Mouse (Mus musculus) MEL (cell line): ENCODE data around the gene Cmss1. TPM values are rescaled to one million over a fixed set of nuclear protein-coding genes. Genes with fewer than 3 reads are reported as not detected.
A peak's percentile ranks its signal among the peaks of the same experiment; 100 is the strongest.

Experiments
- DNase-seq: peaks from one replicate; pipeline ENCODE4 v3.0.0; 2011; ENCODE audit warnings: low read depth, low spot score
- H3K27ac ChIP-seq: 2 replicates; pipeline ENCODE4 v1.5.1; 2012; ENCODE audit warnings: low read depth, mild to moderate bottlenecking, control low read depth, low read length, moderate library complexity; ENCODE audit not compliant: control insufficient read depth
- H3K27me3 ChIP-seq, 2 experiments: fragments of 150-350 bp in 1 of 2; sonication (generic) in 1 of 2; 2 replicates each; pipeline ENCODE4 v1.6.1; 2012; ENCODE audit warnings: low read length in 2 of 2, mild to moderate bottlenecking in 2 of 2, improper control_type of control experiment in 1 of 2, moderate library complexity in 1 of 2; ENCODE audit not compliant: insufficient read depth in 2 of 2, control insufficient read depth in 1 of 2
- H3K36me3 ChIP-seq, 2 experiments: 2 replicates each; pipeline ENCODE4 v1.6.1; 2012 to 2014; ENCODE audit warnings: low read length in 2 of 2, improper control_type of control experiment in 1 of 2, inconsistent platforms in 1 of 2, mild to moderate bottlenecking in 1 of 2; ENCODE audit not compliant: insufficient read depth in 2 of 2, control insufficient read depth in 1 of 2
- H3K4me1 ChIP-seq, 2 experiments: fragments of 150-350 bp in 1 of 2; sonication (generic) in 1 of 2; 2 replicates each; pipeline ENCODE4 v1.6.1; 2012; ENCODE audit warnings: low read length in 2 of 2, improper control_type of control experiment in 1 of 2, mild to moderate bottlenecking in 1 of 2; ENCODE audit not compliant: insufficient read depth in 2 of 2, control insufficient read depth in 1 of 2
- H3K4me3 ChIP-seq, 2 experiments: fragments of 150-350 bp in 1 of 2; sonication (generic) in 1 of 2; 2 replicates each; pipeline ENCODE4 v1.5.1; 2012; ENCODE audit warnings: low read depth in 2 of 2, low read length in 2 of 2, mild to moderate bottlenecking in 2 of 2, moderate library complexity in 2 of 2, control low read depth in 1 of 2, improper control_type of control experiment in 1 of 2; ENCODE audit not compliant: control insufficient read depth in 1 of 2, insufficient read depth in 1 of 2
- H3K79me2 ChIP-seq: 2 replicates; pipeline ENCODE4 v1.6.1; 2012; ENCODE audit warnings: mild to moderate bottlenecking, low read length, moderate library complexity; ENCODE audit not compliant: control insufficient read depth, poor library complexity, insufficient read depth
- H3K9ac ChIP-seq: 2 replicates; pipeline ENCODE4 v1.6.1; 2012; ENCODE audit warnings: low read depth, mild to moderate bottlenecking, control low read depth, low read length, moderate library complexity; ENCODE audit not compliant: control insufficient read depth, poor library complexity, severe bottlenecking
- H3K9me3 ChIP-seq: fragments of 150-350 bp; sonication (generic); replicated peaks from 2 replicates; pipeline ENCODE4 v1.6.1; 2012; ENCODE audit warnings: mild to moderate bottlenecking, low read length, improper control_type of control experiment, moderate library complexity; ENCODE audit not compliant: insufficient read depth
- BHLHE40 ChIP-seq: IDR thresholded peaks from 2 replicates; pipeline ENCODE4 v1.6.1; 2012; ENCODE audit warnings: low read depth, mild to moderate bottlenecking, inconsistent platforms, low read length, improper control_type of control experiment, borderline replicate concordance
- CHD1 ChIP-seq: IDR thresholded peaks from 2 replicates; pipeline ENCODE4 v1.6.1; 2012; ENCODE audit warnings: low read depth, mild to moderate bottlenecking, inconsistent platforms, low read length, improper control_type of control experiment
- E2F4 ChIP-seq: IDR thresholded peaks from 2 replicates; pipeline ENCODE4 v1.6.1; 2011; ENCODE audit warnings: low read depth, low read length, improper control_type of control experiment, borderline replicate concordance
- ETS1 ChIP-seq: IDR thresholded peaks from 2 replicates; pipeline ENCODE4 v1.6.1; 2012; ENCODE audit warnings: low read depth, mild to moderate bottlenecking, inconsistent platforms, low read length, improper control_type of control experiment, moderate library complexity
- GABPA ChIP-seq: IDR thresholded peaks from 2 replicates; pipeline ENCODE4 v1.6.1; 2012; ENCODE audit warnings: low read depth, mild to moderate bottlenecking, inconsistent platforms, low read length, improper control_type of control experiment, moderate library complexity
- JUND ChIP-seq: IDR thresholded peaks from 2 replicates; pipeline ENCODE4 v1.6.1; 2011; ENCODE audit warnings: low read depth, mild to moderate bottlenecking, improper control_type of control experiment, low read length
- KAT2A ChIP-seq: conservative IDR thresholded peaks from 2 replicates; pipeline ENCODE4 v1.6.1; 2012; ENCODE audit warnings: low read depth, low read length, improper control_type of control experiment, inconsistent platforms
- MAFK ChIP-seq: IDR thresholded peaks from 2 replicates; pipeline ENCODE4 v1.6.1; 2011; ENCODE audit warnings: low read depth, mild to moderate bottlenecking, low read length, improper control_type of control experiment, borderline replicate concordance
- MAX ChIP-seq: IDR thresholded peaks from 2 replicates; pipeline ENCODE4 v1.6.1; 2011; ENCODE audit warnings: low read length, improper control_type of control experiment
- MAZ ChIP-seq: IDR thresholded peaks from 2 replicates; pipeline ENCODE4 v1.6.1; 2012; ENCODE audit warnings: low read depth, mild to moderate bottlenecking, inconsistent platforms, low read length, improper control_type of control experiment
- MYB ChIP-seq: IDR thresholded peaks from 2 replicates; pipeline ENCODE4 v1.6.1; 2011; ENCODE audit warnings: mild to moderate bottlenecking, low read depth, low read length, improper control_type of control experiment
- MYC ChIP-seq: IDR thresholded peaks from 2 replicates; pipeline ENCODE4 v1.6.1; 2011; ENCODE audit warnings: low read depth, mild to moderate bottlenecking, low read length, improper control_type of control experiment, moderate library complexity
- NRF1 ChIP-seq: IDR thresholded peaks from 2 replicates; pipeline ENCODE4 v1.6.1; 2014; ENCODE audit warnings: low read depth, mild to moderate bottlenecking, inconsistent platforms, low read length, improper control_type of control experiment, moderate library complexity; ENCODE audit not compliant: poor library complexity, insufficient read depth, severe bottlenecking
- RAD21 ChIP-seq: IDR thresholded peaks from 2 replicates; pipeline ENCODE4 v1.6.1; 2011; ENCODE audit warnings: mild to moderate bottlenecking, low read depth, low read length, improper control_type of control experiment
- RCOR1 ChIP-seq: IDR thresholded peaks from 2 replicates; pipeline ENCODE4 v1.6.1; 2012; ENCODE audit warnings: low read depth, mild to moderate bottlenecking, inconsistent platforms, low read length, improper control_type of control experiment
- SIN3A ChIP-seq: IDR thresholded peaks from 2 replicates; pipeline ENCODE4 v1.6.1; 2012; ENCODE audit warnings: low read length, improper control_type of control experiment, inconsistent platforms
- SMC3 ChIP-seq: IDR thresholded peaks from 2 replicates; pipeline ENCODE4 v1.6.1; 2011; ENCODE audit warnings: low read depth, low read length, improper control_type of control experiment
- TAL1 ChIP-seq: IDR thresholded peaks from 2 replicates; pipeline ENCODE4 v1.6.1; 2012; ENCODE audit warnings: mild to moderate bottlenecking, inconsistent platforms, low read length, moderate library complexity, mixed read lengths
- TBP ChIP-seq: IDR thresholded peaks from 2 replicates; pipeline ENCODE4 v1.8.0; 2011; ENCODE audit warnings: low read depth, low read length, improper control_type of control experiment
- TCF12 ChIP-seq: IDR thresholded peaks from 2 replicates; pipeline ENCODE4 v1.6.1; 2014; ENCODE audit warnings: low read depth, mild to moderate bottlenecking, inconsistent platforms, low read length, improper control_type of control experiment, moderate library complexity
- UBTF ChIP-seq: IDR thresholded peaks from 2 replicates; pipeline ENCODE4 v1.6.1; 2012; ENCODE audit warnings: low read depth, mild to moderate bottlenecking, inconsistent platforms, low read length, improper control_type of control experiment, moderate library complexity, borderline replicate concordance; ENCODE audit not compliant: insufficient read depth
- USF2 ChIP-seq, 2 experiments: IDR thresholded peaks; 2 replicates each; pipeline ENCODE4 v1.6.1; 2011 to 2012; ENCODE audit warnings: improper control_type of control experiment in 2 of 2, low read length in 2 of 2, borderline replicate concordance in 1 of 2, inconsistent platforms in 1 of 2, low read depth in 1 of 2, mild to moderate bottlenecking in 1 of 2; ENCODE audit not compliant: insufficient read depth in 1 of 2
- ZC3H11A ChIP-seq: IDR thresholded peaks from 2 replicates; pipeline ENCODE4 v1.6.1; 2012; ENCODE audit warnings: low read depth, mild to moderate bottlenecking, inconsistent platforms, low read length, improper control_type of control experiment
- ZKSCAN1 ChIP-seq: IDR thresholded peaks from 2 replicates; pipeline ENCODE4 v1.6.1; 2012; ENCODE audit warnings: low read depth, mild to moderate bottlenecking, inconsistent platforms, low read length, improper control_type of control experiment, moderate library complexity
- polyA plus RNA-seq, 2 experiments: library from polyadenylated mRNA; stranded (reverse) in 1 of 2; unstranded in 1 of 2; fragments of >175 nt in 1 of 2; fragments of >200 nt in 1 of 2; gene quantifications; 2 replicates each; pipeline versions ENCODE4 v1.2.1 to v1.2.4; 2012; ENCODE audit warnings: low replicate concordance in 2 of 2, low read depth in 1 of 2; ENCODE audit not compliant: insufficient read length in 2 of 2, insufficient read depth in 1 of 2, missing spikeins in 1 of 2
- total RNA-seq: library from RNA; depleted of rRNA; stranded (reverse); fragments of 300-350 nt; gene quantifications from 2 replicates; pipeline ENCODE4 v1.2.3, GENCODE M21; 2012

Gene Cmss1
- total and polyA plus RNA-seq, 3 experiments, result 80.9 to 94.7 TPM; not detected in 1

DNA sequence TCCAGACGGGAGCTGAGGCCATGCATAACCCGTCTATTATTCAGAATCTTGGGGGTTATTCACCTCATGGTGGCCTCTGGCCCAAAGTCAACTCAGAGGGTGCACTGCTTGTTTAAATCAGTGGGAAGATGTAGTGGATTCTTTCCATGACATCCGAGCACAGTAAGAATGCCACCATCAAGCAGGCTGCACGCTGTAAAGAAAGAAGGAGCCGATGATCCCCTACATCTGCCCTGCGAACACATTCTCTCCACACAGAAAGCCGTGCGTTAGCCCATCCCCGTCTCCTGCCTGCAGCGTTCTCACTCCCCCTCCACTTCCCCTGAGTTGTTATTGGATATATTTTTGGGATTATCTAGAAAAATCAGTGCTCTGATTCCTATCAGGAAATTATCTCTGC lies 180.0 kb downstream of the Cmss1 start:
- no peak for TF ChIP-seq TAL1
- TF ChIP-seq MAX, result no peak
- TF ChIP-seq USF2 (IDR thresholded peaks at IDR 0.05; ENCODE audit: borderline replicate concordance in 1 of 2, insufficient read depth in 1 of 2, low read depth in 1 of 2, low read length in 2 of 2), result no peak
- no peak for TF ChIP-seq MAZ
- no peak for TF ChIP-seq GABPA
- TF ChIP-seq MYC, result no peak
- no peak for TF ChIP-seq E2F4
- TF ChIP-seq MAFK, result no peak
- TF ChIP-seq SMC3, result no peak
- TF ChIP-seq ZKSCAN1, result no peak
- TF ChIP-seq RCOR1, result no peak
- no peak for TF ChIP-seq RAD21
- TF ChIP-seq NRF1, result no peak
- Histone ChIP-seq H3K27ac (no peak overlapping the region), H3K4me1 (peaks cover 0 to 2% of the 10 kb centered on the region in 2 experiments; a peak in 2 of 4 replicates), H3K79me2 (no peaks in the 10 kb centered on the region), H3K27me3 (no peaks in the 10 kb centered on the region), H3K9ac (no peak overlapping the region), H3K36me3 (no peaks in the 10 kb centered on the region; a peak in 1 of 4 replicates), H3K9me3 (no peaks in the 10 kb centered on the region), H3K4me3 (no peak overlapping the region)
- DNase-seq, result no peak

DNA sequence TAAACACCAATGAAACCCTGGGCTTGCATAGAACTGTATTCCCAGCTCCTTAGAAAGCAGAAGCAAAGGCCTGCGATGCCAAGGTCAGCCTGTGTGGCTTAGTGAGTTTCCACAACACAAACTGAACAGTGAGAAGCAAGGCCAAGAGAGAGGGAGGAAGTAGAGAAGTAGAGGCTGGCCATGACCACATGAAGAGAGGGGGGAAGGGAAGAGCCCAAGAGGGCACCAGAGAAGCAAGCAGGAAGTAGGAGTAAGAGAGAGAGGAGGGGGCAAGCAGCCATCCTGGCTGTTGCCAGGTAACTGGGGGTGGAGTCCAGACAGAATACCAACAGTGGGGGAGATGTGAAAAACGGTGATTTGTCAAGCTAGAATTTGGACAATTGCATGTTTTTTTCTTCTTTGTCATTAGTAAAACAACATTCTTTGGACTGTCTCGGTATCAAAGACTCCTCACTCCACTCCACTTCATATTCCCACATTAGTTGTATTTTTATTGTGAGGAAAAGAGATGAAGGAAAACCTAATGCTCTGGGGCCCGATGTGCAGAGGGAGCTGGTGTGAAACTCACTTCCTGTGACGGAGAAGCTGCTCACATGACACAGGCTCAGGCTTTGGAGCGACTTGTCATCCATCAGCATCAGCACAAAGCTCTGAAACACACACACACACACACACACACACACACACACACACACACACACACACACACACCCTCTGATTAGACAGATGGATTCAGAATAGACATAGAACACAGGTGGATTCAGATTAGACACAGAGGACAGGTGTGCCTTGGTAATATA lies 183.5 kb downstream of the Cmss1 start:
- Histone ChIP-seq H3K9me3 (no peaks in the 10 kb centered on the region), H3K4me3 (no peak overlapping the region), H3K9ac (no peak overlapping the region), H3K27ac (no peak overlapping the region), H3K4me1 (peaks cover 0 to 2% of the 10 kb centered on the region in 2 experiments; a peak in 2 of 4 replicates), H3K79me2 (no peaks in the 10 kb centered on the region), H3K27me3 (no peaks in the 10 kb centered on the region), H3K36me3 (peaks cover 0 to 3% of the 10 kb centered on the region in 2 experiments; a peak in 2 of 4 replicates)
- TF ChIP-seq MAZ (no peak), ETS1 (no peak), MAX (no peak), ZC3H11A (no peak), MYC (no peak), NRF1 (no peak), E2F4 (no peak), USF2 (IDR thresholded peaks at IDR 0.05; ENCODE audit: borderline replicate concordance in 1 of 2, insufficient read depth in 1 of 2, low read depth in 1 of 2, low read length in 2 of 2) (no peak), JUND (no peak), CHD1 (no peak), UBTF (no peak), BHLHE40 (no peak), MYB (no peak), RAD21 (no peak), TBP (no peak), TCF12 (no peak), KAT2A (no peak), SIN3A (no peak)
- DNase-seq, result peak; percentile 15
